Mouse (Mus musculus): ENCODE measurements around the gene Mocs3. TPM values are rescaled to one million over a fixed set of nuclear protein-coding genes. Genes with fewer than 3 reads are reported as not detected.

Mocs3 gene
- total and polyA plus RNA-seq, 3 experiments = 2.9 to 5.1 TPM; not detected in 1

DNA sequence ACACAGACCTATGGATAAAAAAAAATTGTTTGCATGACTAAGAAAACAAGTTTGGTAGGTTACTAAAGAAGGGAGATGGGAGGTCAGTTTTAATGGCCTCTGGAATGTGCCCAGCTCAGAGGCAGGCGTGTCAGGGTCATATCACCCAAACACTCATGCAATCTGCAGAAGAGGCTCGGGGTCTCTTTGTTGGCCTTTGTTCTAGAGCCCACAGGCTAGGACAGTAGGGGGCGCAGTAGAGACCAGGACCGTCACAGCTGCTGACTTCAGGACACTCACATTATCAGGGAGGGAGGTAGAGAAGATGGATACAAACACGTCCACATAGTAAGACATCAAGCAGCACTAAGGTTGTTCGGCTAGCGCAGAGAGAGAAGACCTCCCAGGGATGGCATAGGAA is 37.6 kb downstream of the Mocs3 start:
- no peak overlapping the region for H3K4me3 ChIP-seq (ENCODE audit: control insufficient read depth in 1 of 2, insufficient read depth in 1 of 2, low read depth in 2 of 2, low read length in 2 of 2)
- no peak for TF ChIP-seq MYC (IDR thresholded peaks at IDR 0.05; ENCODE audit: low read depth, low read length)
- no peak for TF ChIP-seq MAFK (IDR thresholded peaks at IDR 0.05; ENCODE audit: borderline replicate concordance, low read depth, low read length)
- TF ChIP-seq SMC3 (IDR thresholded peaks at IDR 0.05; ENCODE audit: low read depth, low read length) = no peak
- no peak for TF ChIP-seq MEF2A (IDR thresholded peaks at IDR 0.05; ENCODE audit: extremely low read depth, insufficient replicate concordance, low read depth, low read length, poor library complexity, severe bottlenecking)
- no peak overlapping the region for H3K27ac ChIP-seq (ENCODE audit: control insufficient read depth, low read depth, low read length)
- H3K9ac ChIP-seq (ENCODE audit: control insufficient read depth, low read depth, low read length, poor library complexity, severe bottlenecking) = no peak overlapping the region
- H3K36me3 ChIP-seq (ENCODE audit: control insufficient read depth in 1 of 2, insufficient read depth in 2 of 2, low read length in 2 of 2) = no peaks in the 10 kb centered on the region
- H3K79me2 ChIP-seq (ENCODE audit: control insufficient read depth, insufficient read depth, low read length, poor library complexity) = no peaks in the 10 kb centered on the region
- H3K9me3 ChIP-seq (replicated peaks; ENCODE audit: insufficient read depth, low read length) = no peaks in the 10 kb centered on the region
- no peaks in the 10 kb centered on the region for H3K4me1 ChIP-seq (ENCODE audit: control insufficient read depth in 1 of 2, insufficient read depth in 2 of 2, low read length in 2 of 2)
- no peak for DNase-seq (ENCODE audit: low read depth, low spot score)
- no peaks in the 10 kb centered on the region for H3K27me3 ChIP-seq (ENCODE audit: control insufficient read depth in 1 of 2, insufficient read depth in 2 of 2, low read length in 2 of 2)

DNA sequence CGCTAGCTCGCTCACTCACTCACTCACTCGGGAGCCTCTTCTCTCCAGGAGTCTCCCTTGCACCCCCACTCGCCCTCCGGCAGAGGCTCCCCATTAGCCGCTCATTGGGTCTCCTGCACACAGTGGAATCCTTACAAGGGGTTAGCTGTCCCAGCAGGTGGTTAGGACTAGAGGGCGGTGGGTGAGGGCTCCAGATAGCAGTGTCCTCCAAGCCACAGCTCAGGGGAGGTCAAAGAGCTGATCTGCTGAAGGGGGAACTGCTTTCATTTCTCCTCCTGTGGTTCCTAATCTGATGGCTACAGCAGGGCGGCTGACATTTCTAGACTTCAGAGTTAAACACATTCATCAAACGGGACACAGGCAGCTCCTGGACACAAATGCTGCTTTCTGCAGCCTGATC is 43.0 kb downstream of the Mocs3 start:
- H3K9ac ChIP-seq (ENCODE audit: control insufficient read depth, low read depth, low read length, poor library complexity, severe bottlenecking) = no peak overlapping the region
- no peak overlapping the region for H3K4me3 ChIP-seq (ENCODE audit: control insufficient read depth in 1 of 2, insufficient read depth in 1 of 2, low read depth in 2 of 2, low read length in 2 of 2)
- no peaks in the 10 kb centered on the region for H3K27me3 ChIP-seq (ENCODE audit: control insufficient read depth in 1 of 2, insufficient read depth in 2 of 2, low read length in 2 of 2)
- H3K79me2 ChIP-seq (ENCODE audit: control insufficient read depth, insufficient read depth, low read length, poor library complexity) = no peaks in the 10 kb centered on the region
- H3K27ac ChIP-seq (ENCODE audit: control insufficient read depth, low read depth, low read length) = no peak overlapping the region
- H3K4me1 ChIP-seq (ENCODE audit: control insufficient read depth in 1 of 2, insufficient read depth in 2 of 2, low read length in 2 of 2) = no peaks in the 10 kb centered on the region
- no peaks in the 10 kb centered on the region for H3K36me3 ChIP-seq (ENCODE audit: control insufficient read depth in 1 of 2, insufficient read depth in 2 of 2, low read length in 2 of 2)
- TF ChIP-seq ELF1 (IDR thresholded peaks at IDR 0.05; ENCODE audit: low read depth, low read length) (no peak), CHD1 (IDR thresholded peaks at IDR 0.05; ENCODE audit: low read depth, low read length) (no peak), ZMIZ1 (IDR thresholded peaks at IDR 0.05; ENCODE audit: low read depth, low read length) (no peak), USF1 (IDR thresholded peaks at IDR 0.05; ENCODE audit: low read depth, low read length) (no peak), RAD21 (IDR thresholded peaks at IDR 0.05; ENCODE audit: low read depth, low read length) (no peak), TAL1 (IDR thresholded peaks at IDR 0.05; ENCODE audit: low read length) (no peak), ETS1 (IDR thresholded peaks at IDR 0.05; ENCODE audit: low read depth, low read length) (no peak), ZKSCAN1 (IDR thresholded peaks at IDR 0.05; ENCODE audit: low read depth, low read length) (no peak), HCFC1 (IDR thresholded peaks at IDR 0.05; ENCODE audit: low read depth, low read length) (no peak), GATA1 (IDR thresholded peaks at IDR 0.05; ENCODE audit: low read depth, low read length) (no peak), RCOR1 (IDR thresholded peaks at IDR 0.05; ENCODE audit: low read depth, low read length) (no peak), TCF12 (IDR thresholded peaks at IDR 0.05; ENCODE audit: low read depth, low read length) (no peak), POLR2AphosphoS2 (IDR thresholded peaks at IDR 0.05; ENCODE audit: low read length) (no peak), ZNF384 (IDR thresholded peaks at IDR 0.05; ENCODE audit: low read depth, low read length) (no peak), POLR2A (IDR thresholded peaks at IDR 0.05; ENCODE audit: control insufficient read depth in 1 of 2, insufficient read depth in 1 of 2, low read depth in 1 of 2, low read length in 2 of 2, poor library complexity in 1 of 2) (no peak), POLR2AphosphoS5 (IDR thresholded peaks at IDR 0.05; ENCODE audit: borderline replicate concordance, low read depth, low read length) (no peak), USF2 (IDR thresholded peaks at IDR 0.05; ENCODE audit: borderline replicate concordance in 1 of 2, insufficient read depth in 1 of 2, low read depth in 1 of 2, low read length in 2 of 2) (no peak), CTCF (IDR thresholded peaks at IDR 0.05 in 2 of 3, conservative IDR thresholded peaks at IDR 0.05 in 1 of 3; ENCODE audit: control insufficient read depth in 1 of 3, insufficient read depth in 1 of 3, low read depth in 2 of 3, low read length in 3 of 3, poor library complexity in 1 of 3, severe bottlenecking in 1 of 3) (no peak), JUND (IDR thresholded peaks at IDR 0.05; ENCODE audit: low read depth, low read length) (no peak), CHD2 (IDR thresholded peaks at IDR 0.05; ENCODE audit: low read length) (no peak)
- no peaks in the 10 kb centered on the region for H3K9me3 ChIP-seq (replicated peaks; ENCODE audit: insufficient read depth, low read length)
- no peak for DNase-seq (ENCODE audit: low read depth, low spot score)
